Mouse (Mus musculus): ENCODE results near the gene Macrod1.
A peak's percentile ranks its signal among the peaks of the same experiment; 100 is the strongest.
"Not testable (repeated sequence)": the region's sequence is repeated elsewhere in the genome, so short reads cannot be mapped to it uniquely, and the experiment has no call there.

Gene Macrod1

GRCm38 (mm10) chr19:7056248-7057087 is at the start of gene Macrod1:
Gene Macrod1 (plus strand): TSS chr19:7056810.
- DNase-seq (ENCODE audit: extremely low spot score) = peak; percentile 74

DNA sequence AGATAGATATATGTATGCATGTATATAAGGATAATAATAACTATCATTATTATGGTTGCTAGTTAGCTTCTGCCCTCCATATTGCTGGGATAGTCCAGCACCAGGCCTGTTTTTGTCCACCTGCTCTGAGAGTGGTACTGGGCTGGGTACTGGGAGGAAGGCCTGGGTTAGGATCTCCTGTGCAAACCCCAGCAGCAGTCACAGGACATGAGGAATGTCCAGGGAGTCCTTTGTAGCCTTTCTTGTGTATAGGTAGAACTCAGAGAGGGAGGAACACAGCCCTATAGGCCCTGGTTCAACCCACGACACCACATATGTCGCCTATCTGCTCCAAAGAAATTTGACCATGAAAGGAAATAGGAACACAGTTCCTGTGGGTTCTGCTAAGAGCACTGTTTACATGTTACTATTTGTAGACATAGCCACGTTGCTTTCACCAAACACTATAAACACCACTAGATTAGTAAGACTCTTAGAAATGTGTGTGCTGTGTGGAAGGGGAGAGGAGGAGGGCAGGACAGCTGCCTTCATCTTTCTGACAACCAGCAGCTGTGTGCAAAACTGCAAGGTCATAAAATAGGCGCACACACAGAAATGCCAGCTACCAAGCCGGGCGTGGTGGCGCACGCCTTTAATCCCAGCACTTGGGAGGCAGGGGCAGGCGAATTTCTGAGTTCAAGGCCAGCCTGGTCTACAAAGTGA is 49.6 kb upstream of the Macrod1 start:
- no peak for DNase-seq (ENCODE audit: extremely low spot score)

GRCm38 (mm10) chr19:7012426-7012825 is 44.2 kb upstream of the Macrod1 start:
- DNase-seq (ENCODE audit: extremely low spot score) = no peak

- no peak for DNase-seq (ENCODE audit: extremely low spot score)
Measured at GRCm38 (mm10) chr19:7013984-7014383, 42.6 kb upstream of the Macrod1 start.

DNA sequence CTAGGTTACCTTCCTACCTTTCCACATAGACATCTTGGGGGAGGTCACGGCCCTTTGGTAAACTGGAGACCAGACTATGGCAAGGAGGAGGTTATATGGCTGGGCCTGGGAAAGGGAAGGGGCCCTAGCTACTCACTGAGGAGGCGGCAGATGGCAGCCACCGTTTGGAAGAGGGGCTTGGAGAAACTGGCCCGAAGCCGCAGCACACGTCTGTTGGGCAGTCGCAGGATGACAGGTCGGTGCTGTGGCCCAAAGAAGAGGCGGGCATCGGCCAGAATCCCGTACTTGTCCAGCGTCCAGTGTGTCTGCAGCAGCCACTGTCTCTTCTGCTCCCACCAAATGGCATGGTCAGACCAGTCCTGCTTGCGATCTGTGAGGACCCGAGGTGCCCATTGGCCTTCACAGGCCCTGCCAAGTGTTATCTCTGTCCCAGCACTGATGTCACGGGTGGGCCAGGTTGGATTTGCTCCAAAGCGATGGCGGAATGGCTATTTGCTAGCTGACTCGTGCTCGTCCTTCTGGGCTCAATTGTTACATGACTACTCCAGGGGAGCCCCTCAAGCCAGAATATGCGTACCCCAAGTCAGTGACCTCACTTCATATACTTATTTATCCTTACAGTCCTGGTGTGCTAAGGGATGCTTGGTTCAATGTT is 42.0 kb upstream of the Macrod1 start:
- DNase-seq (ENCODE audit: extremely low spot score) = no peak

DNA sequence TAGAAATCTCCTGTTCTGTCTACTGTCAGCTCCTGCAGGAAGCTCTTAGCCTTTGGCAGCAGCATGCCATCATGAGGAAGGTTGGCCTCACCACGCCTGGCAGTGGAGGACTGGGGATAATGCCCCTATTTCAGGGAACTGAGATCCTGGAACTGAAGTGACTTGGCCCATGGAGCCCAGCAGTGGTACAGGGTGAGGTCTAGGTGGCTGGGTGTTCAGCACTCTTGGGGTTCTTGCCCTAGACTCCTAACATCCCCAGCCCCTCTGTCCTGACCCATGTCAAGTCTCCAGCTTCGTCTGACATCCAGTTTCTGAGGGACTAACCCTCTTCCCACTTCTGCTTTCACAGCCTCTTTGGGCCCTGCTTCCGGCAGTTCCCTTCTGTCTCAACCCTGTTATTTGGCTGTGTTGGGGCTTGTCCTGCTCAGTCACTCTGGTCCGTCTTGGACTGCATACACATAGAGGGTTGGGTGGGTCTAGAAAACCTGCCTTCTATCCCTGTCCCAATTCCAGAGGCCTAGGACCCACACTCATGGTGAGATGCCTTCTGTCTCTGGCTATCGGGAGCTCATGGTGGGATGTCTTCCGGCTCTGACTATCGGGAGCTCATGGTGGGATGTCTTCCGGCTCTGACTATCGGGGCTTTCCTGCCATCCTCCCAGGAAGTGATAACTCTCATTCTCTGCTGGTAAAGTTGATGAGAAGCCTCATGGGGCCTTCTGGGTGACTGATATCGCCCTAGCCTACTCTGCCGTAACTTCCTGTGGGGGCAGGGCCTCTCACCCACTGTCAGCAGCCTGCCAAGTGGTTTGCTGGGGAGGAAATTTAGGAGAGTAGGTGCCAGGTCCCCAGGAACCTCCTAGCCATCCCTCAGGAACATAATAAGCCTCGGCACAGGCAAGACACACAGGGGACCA is 38.8 kb upstream of the Macrod1 start:
- no peak for DNase-seq (ENCODE audit: extremely low spot score)

- no peak for DNase-seq (ENCODE audit: extremely low spot score)
Measured at GRCm38 (mm10) chr19:7018546-7018945, 38.1 kb upstream of the Macrod1 start.

GRCm38 (mm10) chr19:7019191-7019590 is 37.4 kb upstream of the Macrod1 start, which contains the start of gene Fermt3:
Gene Fermt3 (minus strand): TSS chr19:7019469.
- no peak for DNase-seq (ENCODE audit: extremely low spot score)

GRCm38 (mm10) chr19:7020224-7020641 is 36.4 kb upstream of the Macrod1 start:
- no peak for DNase-seq (ENCODE audit: extremely low spot score)

- no peak for DNase-seq (ENCODE audit: extremely low spot score)
Measured at GRCm38 (mm10) chr19:7029531-7029930, 27.1 kb upstream of the Macrod1 start.

- DNase-seq (ENCODE audit: extremely low spot score) = no peak
Measured at GRCm38 (mm10) chr19:7034006-7034405, 22.6 kb upstream of the Macrod1 start.

DNA sequence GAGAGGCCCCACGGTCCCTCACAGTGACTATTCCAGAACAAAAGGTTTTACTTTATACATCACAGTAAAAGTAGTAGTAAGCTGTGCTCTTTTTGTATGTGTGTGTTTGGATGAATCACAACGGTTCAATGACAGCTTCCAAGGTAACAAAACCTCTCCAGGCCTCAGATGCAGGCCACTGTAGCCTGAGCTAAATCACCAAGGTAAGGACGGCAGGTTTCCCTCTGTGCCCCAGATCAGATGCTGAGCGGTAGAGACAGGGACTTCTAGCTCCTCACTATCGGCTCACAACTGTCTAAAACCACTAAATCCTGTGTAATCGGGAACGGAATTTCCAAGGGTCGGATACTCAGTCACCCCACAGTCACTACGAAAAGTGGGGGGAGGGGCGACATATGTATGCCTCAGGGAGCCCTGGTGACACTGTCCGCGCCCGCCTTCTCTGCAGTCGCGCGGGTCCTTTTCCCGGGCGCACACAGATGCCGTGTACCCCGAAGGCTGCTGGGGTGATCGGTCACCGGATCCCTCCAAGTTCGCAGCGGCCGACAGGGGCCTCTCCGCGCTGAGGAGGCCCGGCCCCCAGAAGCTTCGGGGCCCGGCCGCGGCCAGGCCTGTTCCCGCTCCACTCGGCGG is 17.4 kb upstream of the Macrod1 start:
- no peak for DNase-seq (ENCODE audit: extremely low spot score)

DNA sequence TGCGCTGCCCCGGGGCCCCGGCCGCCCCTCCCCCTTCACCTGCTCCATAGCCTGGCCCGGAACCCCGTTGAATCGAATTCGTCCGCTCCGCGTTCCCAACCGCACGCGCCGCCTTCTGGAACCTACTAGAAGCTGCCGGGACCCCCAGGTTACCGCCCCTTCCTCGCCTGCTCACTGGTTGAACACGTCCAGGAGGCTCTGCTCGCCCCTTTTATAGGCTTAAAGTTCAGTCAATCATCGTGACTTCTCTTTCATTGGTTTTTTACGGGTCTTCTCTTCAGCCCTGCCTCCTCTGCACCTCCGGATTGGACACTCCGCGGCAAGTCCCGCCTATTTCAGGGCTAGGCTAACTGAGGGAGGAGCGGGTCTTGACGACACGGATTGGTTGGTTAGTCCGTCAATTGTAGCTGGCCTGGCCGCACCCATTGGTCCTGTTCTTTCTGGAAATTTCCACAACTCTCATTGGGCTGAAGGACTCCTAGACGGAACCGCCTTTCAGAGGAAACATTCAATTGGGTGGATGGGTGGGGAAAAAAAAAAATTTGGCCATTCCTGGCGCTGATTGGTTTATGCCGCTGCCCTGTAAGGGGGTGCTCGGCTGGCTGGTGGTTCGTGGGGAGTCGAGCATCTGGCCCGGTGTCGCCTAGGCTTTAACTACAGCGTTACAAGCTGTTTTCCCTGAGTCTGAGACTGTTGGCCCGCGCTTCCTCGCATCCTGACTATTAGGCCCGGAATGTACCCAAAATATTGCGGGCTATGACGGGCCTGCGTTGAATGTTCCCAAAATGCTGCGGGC is 16.6 kb upstream of the Macrod1 start, which contains the start of gene Stip1:
Gene Stip1 (minus strand): TSS at position 127 of the 796 bp plus-strand sequence.
- peak; percentile 99 for DNase-seq (ENCODE audit: extremely low spot score)

DNA sequence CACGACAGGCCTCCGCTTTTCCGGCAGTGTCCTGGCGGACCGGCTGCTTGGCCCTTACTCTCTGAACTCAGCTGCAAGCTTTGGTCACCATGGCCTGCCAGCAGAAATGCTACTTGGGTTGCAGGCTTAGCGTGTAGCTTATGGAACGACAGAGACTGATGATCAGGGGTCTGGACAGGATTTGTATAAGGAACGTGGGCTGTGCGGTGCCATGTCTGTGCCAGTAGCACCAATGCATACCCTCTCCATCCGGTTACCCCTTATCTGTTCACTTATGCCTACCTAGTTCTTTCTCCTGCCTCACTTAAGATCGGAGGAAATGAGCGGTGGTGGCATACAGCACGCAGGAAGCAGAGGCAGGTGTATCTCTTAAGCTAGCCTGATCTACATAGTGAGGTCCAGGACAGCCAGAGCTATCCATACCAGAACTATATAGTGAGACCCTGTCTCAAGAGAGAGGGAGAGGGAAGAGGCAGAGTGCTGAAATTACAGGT is 15.9 kb upstream of the Macrod1 start:
- no peak for DNase-seq (ENCODE audit: extremely low spot score)

GRCm38 (mm10) chr19:7041171-7041570 is 15.4 kb upstream of the Macrod1 start:
- DNase-seq (ENCODE audit: extremely low spot score) = no peak

- DNase-seq (ENCODE audit: extremely low spot score) = no peak
Measured at GRCm38 (mm10) chr19:7044279-7044678, 12.3 kb upstream of the Macrod1 start.

DNA sequence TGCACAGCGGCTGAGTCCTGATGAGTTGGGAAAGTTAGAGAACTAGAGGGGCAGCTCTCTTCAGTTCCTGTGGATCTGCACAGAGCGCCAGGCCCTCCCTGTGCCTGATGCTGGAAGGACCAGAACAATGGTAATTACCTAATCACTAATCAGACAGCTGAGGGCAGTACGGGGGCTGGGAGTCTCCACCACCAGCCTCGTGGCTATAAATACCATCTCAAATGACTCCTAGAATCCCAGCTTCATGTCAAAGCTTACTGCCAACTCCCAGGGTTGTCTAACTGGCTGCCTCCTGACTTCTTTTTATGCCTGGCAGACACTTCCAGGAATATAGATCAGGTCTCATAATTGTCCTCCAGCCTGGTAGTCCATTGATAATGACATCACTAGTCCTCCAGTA is 11.9 kb upstream of the Macrod1 start:
- no peak for DNase-seq (ENCODE audit: extremely low spot score)

- DNase-seq (ENCODE audit: extremely low spot score) = not testable (repeated sequence)
Measured at GRCm38 (mm10) chr19:7053382-7053781, 3.2 kb upstream of the Macrod1 start.

DNA sequence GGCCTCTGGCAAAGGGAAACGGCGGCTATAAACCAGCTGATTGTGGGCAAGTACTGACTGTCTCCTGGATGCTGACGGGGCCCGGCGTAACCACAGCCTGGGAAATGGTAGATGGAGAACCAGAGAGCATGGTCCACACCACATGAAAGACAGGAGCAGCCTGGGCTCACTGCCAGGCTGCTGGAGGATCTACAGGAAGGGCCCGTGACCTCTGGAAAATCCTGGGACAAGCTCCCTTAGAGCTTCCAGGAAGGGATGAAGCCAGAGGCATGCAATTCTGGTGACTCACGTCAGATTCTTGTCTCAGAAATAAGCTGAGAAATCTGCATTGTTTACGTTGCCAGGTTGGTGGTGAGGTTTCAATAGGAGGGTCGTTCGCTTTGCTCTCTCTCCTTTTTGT is 1.8 kb upstream of the Macrod1 start:
- no peak for DNase-seq (ENCODE audit: extremely low spot score)

GRCm38 (mm10) chr19:7055173-7055572 is 1.4 kb upstream of the Macrod1 start:
- no peak for DNase-seq (ENCODE audit: extremely low spot score)

Measured in embryo, embryonic 9.5 days (tissue).